Mouse (Mus musculus) spleen, adult 2 months (tissue): ENCODE measurements around the gene Kdelr1.

Source experiments
- CTCF ChIP-seq: fragments of 200-500 bp; IDR thresholded peaks from 2 replicates; pipeline ENCODE4 v1.5.1; 2011; ENCODE audit warnings: mild to moderate bottlenecking, inconsistent platforms; ENCODE audit not compliant: insufficient read depth, insufficient read length, insufficient replicate concordance; ENCODE audit errors: extremely low read depth
- POLR2A ChIP-seq: fragments of 200-500 bp; IDR thresholded peaks from 2 replicates; pipeline ENCODE4 v1.6.1; 2011; ENCODE audit warnings: low read depth, low read length, inconsistent platforms

DNA sequence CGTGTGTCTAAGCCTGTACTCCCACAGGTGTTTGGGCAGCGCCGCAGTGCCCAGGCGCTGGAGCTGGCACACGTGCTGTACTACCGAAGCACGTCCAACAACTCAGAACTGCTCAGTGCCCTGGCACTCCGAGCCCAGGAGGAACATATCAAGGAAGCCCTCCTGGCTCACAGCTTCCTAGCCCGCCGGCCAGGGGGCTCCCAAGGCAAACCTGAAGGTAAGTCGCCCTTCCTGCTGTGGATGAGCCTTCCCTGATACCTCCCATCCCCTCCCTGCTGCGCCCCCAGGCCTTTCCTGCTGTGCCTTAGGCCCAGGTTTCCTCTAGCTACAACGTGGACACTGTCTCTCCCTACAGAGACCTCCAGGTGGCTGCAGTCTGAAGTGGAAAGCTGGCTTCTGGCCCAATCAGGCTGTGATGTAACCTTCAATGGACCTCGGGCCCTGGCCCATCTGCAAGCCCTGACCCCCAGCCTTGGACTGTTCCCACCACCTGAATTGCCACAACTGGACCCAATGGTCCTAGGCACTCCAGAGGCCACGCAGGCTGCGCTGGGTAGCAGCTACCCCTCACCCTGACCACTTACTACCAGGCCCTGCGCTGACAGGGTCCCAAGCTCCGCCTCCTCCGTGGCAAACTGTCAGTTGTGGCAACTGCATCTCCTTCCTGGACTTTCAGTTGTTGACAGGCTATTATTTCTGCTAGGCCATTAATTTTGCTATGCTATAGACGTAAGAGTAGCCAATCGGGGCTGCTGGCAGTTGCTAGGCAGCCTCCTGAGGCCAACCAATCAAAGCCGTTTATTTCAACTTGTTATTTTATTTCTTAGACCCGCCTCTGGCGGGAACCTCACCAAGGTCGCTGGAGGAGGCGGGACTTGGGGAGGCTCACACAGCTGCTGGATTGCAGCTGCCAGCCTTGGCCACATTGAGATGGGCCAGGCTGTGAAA is 43.8 kb downstream of the Kdelr1 start:
- TF ChIP-seq CTCF (no peak), POLR2A (no peak)
